Mouse (Mus musculus) common myeloid progenitor, adult 5-6 weeks (primary cell): ENCODE results near the gene Acot13. TPM values are rescaled to one million over a fixed set of nuclear protein-coding genes. Genes with fewer than 3 reads are reported as not detected.
"Not testable (repeated sequence)": the region's sequence is repeated elsewhere in the genome, so short reads cannot be mapped to it uniquely, and the experiment has no call there.

Source experiments
- ATAC-seq: replicated peaks from 2 replicates; pipeline ENCODE4 v1.8.0; 2016; ENCODE audit warnings: low read depth, mild to moderate bottlenecking, moderate TSS enrichment, inconsistent platforms; ENCODE audit not compliant: poor library complexity, severe bottlenecking
- total RNA-seq: library from RNA; stranded (forward); fragments of 200-1000, 187-1606 nt; gene quantifications from 2 replicates; pipeline ENCODE4 v1.2.3, GENCODE M21; 2017

Gene Acot13
- 40.9 and 43.1 TPM in 2 replicates for total RNA-seq

DNA sequence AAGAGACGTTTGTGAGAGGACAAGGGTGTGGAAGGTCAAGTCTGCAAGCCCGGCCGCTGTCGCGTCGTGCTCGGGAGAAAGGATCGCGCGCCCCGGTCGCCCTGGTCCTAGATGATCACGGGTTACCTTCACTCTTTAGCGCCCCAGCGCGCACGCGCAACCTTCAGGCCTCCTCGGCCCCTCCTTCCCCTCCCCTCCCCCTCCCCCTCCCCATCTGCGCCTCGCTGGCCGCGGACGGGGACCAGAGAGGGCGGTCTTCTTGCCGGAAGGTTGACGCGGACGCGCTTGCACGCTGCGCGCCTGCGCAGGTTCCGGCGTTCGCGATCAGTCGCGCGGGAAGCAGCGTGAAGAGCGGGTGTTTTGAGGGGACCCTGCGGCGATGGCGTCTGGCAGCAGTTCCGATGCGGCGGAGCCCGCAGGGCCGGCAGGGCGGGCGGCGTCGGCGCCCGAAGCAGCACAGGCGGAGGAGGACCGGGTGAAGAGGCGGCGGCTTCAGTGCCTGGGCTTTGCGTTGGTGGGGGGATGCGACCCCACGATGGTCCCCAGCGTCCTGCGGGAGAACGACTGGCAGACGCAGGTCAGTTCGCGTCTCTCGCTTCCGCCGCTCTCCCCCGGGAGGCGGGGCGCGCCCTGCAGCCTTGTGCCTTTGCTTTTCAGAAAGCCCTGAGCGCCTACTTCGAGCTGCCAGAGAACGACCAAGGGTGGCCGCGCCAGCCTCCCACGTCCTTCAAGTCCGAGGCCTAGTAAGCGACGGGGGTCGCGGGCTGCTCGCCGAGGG lies at the start of gene Acot13, which contains the start of gene Tdp2:
TSS of gene Acot13 (minus strand) at position 188 of the 778 bp plus-strand sequence.
TSS of gene Tdp2 (plus strand) at position 327 of the 778 bp plus-strand sequence.
- ATAC-seq: peak; percentile 94

DNA sequence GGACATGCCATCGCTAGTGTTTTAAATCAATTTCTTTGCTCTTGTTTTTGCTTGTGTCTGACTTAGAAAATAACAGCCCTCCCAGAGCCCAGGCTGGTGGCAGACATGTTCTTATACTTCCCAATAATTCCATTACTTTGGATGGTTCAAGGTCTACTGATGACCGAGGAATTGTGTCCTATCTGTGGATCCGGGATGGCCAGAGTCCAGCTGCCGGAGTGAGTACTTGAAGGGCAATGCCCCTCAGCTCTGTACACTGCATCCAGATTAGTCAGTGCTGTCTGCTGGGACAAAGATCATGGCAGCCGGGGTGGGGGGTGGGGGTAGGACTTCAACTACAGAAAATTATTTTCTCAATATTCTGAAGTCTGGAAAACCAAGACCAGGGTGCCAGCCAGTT lies 49.4 kb upstream of the Acot13 start:
- ATAC-seq: no peak

DNA sequence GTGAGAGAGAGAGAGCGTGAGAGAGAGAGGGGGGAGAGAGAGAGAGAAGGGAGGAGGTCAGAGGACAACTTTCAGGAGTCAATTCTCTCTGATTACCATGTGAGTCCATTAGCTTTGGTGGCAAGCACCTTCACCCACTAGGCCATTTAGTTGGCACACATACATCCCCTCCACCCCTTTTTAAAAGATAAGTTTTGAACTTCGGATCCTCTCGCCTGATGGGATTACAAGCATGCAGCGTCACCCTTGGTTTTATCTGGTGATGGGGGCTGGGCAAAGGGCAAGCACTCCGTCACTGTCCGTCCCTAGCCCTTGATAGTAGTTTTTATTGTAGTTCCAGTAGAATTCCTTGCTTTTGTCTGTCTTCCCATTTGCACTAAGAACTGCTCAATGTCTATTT lies 48.9 kb upstream of the Acot13 start:
- ATAC-seq: no peak

DNA sequence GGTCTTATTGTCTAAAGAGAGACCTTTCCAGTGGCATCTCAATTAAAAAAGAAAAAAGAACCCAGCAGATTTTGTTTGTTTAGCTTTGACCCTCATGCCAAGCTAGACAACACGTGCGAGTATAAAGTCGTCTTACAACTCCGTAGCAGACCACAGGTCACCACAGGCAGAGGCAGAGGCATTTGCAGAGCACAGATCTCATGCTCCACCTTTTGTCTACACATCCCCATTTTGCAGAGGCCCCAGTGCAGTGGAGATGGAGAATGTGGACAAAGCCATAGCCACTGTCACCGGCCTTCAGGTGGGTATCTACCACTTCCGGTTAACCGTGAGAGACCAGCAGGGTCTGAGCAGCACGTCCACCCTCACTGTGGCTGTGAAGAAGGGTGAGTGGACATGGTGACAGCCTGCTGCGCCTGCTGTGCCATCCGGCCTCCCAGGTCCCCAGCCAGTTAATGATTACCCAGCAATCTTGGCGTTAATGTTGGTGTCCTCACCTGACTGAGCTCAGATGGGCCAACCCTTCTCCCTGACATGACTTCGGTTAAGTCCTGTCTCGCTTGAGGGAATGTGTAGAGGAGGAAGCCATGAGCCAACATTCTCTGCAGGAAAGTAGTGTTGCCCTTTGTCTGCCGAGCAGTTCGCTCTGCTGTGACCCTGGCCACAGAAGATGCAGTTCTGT lies 48.2 kb upstream of the Acot13 start:
- ATAC-seq: no peak

DNA sequence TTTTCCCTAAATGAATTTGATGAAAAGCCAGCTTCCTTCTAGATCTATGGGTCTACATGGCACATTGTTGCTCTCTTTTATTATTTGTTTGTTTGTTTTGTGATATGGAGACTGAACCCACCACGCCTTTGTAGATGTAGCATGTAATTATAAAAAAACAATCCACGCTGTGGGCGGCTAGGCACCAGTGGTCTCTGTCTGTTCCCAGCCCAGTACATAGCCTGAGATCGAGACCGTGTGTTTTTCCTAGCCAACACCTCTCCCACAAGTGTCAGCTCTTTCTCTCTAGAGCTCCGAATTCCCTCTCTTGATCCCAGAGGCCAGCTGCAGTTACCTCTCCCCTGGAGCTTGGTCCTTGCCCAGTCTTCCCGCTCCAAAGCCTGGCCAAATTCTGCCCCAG lies 36.9 kb upstream of the Acot13 start:
- ATAC-seq: no peak

DNA sequence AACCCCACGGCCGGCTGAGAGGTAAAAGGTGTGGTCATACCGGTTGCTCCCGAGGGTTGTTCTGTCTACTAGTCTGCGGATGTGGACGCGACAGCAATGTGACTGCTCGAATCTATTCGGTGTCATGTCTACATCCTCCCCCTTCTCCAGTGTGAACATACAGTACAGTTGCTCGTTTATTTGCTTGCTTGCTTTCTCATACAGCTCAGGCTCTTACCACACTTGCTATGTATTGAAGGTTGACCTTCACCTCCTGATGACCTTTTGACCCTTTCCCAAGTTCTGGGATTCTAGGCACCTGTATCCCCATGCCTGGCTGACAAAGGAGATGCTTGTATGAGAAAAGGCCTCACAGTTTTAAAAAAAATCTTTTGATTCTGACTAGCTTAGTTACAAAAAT lies 36.4 kb upstream of the Acot13 start:
- no peak for ATAC-seq

DNA sequence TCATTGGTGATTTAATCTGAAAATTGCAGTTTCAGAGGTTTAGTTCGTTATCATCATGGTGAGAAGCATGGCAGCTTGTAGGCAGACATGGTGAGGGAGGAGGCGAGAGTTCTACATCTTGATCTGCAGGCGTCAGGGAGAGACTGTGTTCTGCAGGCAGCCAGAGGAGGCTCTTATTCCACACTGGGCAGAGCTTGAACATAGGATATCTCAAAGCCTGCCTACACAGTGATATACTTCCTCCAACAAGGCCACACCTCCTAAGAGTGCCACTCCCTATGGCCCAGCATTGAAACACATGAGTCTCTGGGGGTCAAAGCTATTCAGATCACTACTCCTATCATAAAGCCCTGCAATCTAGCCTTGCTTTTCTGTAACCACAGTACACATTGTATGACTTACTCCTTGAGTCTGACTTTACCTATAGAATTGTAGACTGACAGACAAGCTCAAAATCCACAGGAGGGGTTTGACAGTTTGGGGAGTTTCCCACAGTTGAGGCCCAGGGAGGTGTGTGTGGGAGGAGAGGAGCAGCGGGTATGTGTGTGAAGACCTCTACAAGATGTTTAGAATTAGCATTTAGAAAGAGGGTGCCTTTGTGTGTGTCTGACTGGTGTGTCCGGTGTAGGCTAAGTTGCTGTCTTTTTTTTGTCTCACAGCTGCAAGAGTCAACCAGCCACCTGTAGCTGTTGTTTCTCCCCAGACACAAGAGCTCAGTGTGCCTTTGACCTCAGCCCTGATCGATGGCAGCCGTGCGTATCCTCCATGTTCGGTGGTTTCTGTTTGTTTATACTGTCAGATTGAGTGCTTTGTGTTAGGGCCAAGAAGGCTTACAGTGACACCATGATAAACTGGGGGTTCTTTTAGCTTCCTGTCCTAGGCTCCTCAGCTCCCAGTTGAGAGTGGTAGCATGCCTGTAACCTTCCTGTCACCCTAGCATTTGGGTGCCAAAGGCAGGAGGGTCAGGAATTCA lies 35.4 kb upstream of the Acot13 start:
- no peak for ATAC-seq

DNA sequence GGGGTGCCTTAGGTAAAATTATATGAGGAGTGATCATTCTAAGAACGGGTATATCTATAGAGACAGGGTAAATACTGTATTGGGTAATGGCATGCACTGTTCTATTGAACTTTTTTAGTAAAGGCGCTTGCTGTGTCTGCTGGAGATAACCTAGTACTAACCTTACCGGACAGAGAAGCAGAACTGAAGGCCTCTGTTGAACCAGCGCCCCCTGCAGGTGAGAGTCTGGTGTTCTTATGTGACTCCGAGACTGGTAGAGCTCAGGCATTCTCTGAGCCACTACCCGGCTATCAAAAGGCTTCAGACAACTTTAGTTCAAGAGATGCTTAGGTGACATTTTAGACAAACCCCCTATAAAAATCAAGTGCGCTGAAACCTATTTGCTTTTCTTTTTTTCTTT lies 31.2 kb upstream of the Acot13 start:
- 0 out of 2 replicates have a peak, but pooled peaks have one; percentile 50 for ATAC-seq

DNA sequence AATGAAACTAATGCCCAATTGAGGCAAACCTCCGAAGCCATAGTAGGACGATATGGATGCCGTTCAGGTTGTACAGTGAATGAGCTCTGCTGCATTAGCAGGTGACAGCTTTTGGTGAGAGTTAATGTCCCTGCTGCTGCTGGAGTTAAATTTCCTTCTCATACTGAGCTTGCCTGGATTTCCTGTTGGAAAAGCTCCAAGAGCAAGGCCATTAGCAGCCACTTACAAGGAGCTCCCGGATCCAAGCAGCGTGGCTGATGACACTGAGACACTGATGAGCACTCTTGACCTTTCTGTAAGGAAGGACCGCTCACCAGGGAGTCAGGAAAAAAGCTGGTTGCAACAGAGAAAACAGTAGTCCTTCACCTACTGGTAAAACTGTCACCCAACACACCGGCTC lies 30.7 kb upstream of the Acot13 start:
- ATAC-seq: no peak

DNA sequence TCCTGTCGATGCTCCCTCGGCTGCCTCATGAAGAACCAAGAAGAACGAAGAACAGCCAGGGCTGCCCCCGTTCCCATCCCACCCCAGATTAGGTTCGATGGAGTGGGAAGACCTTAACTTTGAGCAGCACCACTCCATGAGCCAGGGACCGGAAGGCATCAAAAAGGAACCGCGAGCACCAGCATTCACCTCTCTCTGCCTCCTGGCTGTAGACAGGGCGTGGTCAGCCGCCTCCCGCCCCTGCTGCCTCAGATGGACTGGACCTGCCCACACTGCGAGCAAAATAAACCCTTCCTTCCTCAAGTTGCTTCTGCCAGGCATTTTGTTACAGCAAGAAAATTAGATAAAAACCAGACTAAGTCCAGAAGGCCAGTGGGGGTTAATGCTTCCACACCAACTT lies 29.7 kb upstream of the Acot13 start:
- no peak for ATAC-seq

DNA sequence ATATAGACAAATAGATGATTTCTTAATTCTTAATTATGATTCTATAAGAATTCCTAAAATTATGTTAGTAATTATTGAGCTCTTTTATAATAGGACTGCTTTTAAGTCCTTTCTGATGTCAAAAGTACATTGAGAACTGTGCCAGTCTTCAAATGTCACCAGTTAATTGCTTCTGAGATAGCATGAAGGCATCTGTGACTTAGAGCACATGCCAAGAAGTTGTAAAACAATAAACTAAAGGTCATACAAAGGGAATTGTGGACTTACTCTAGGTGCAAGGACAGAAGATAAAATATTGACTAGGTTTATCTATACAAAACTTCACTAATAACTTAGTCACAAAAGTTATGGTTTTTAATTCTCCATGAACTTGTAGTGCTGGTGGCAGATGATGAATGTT lies 27.8 kb upstream of the Acot13 start:
- no peak for ATAC-seq

DNA sequence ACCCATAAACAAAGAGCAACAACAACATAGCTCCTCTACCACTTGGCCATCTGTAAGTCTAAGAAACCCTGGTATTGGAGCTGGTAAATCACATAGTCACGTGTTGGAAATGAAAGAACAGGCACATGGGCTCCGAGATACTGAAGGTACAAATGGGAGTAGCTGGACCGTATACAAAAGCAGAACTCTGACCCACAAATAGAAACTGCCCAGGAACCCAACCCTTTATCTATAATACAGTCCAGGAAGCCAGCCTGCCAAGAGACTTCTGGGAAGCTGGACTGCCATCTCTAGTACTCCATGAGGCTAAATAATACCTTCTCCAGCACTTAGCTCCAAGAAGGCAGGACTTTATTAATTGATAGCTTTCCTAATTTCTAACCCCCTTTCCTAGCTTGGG lies 21.2 kb upstream of the Acot13 start:
- ATAC-seq: no peak

DNA sequence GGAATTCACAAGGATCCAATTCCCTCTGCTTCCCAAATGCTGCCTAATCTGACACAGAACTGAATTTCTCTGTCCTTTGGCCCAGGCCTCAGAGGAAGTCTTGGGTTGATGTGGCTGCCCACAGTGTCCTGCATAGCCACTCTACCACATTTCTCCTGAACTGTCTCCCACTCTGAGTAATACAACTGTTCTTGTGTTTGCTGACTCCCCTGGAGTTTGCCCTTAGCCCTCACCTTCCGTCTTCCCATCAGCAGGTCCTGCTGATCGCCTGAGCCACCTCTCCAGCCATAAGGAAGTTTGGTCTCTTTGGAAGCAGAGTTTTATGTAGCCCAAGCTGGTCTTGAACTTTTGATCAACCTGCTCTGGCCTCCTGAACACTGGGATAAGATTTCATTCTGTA lies 20.6 kb upstream of the Acot13 start:
- no peak for ATAC-seq

DNA sequence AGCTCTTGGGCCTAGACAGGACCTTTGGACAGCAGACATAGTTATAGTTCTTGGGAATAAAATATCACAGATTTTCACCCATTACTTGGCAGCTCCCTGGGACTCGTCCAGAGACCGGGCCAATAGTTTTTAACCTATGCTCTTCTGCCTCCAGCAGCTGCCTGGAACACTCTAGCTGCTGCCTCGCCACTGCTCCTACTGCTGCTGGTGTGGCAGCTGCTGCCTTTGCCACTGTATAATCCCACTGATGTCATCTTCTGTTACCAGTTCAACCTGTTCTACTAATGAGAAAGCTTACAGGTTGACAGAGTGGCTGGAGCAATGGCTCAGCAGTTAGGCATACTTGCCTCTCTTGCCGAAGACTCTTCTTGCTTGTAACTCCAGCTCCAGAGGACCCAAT lies 18.0 kb upstream of the Acot13 start:
- ATAC-seq: no peak

DNA sequence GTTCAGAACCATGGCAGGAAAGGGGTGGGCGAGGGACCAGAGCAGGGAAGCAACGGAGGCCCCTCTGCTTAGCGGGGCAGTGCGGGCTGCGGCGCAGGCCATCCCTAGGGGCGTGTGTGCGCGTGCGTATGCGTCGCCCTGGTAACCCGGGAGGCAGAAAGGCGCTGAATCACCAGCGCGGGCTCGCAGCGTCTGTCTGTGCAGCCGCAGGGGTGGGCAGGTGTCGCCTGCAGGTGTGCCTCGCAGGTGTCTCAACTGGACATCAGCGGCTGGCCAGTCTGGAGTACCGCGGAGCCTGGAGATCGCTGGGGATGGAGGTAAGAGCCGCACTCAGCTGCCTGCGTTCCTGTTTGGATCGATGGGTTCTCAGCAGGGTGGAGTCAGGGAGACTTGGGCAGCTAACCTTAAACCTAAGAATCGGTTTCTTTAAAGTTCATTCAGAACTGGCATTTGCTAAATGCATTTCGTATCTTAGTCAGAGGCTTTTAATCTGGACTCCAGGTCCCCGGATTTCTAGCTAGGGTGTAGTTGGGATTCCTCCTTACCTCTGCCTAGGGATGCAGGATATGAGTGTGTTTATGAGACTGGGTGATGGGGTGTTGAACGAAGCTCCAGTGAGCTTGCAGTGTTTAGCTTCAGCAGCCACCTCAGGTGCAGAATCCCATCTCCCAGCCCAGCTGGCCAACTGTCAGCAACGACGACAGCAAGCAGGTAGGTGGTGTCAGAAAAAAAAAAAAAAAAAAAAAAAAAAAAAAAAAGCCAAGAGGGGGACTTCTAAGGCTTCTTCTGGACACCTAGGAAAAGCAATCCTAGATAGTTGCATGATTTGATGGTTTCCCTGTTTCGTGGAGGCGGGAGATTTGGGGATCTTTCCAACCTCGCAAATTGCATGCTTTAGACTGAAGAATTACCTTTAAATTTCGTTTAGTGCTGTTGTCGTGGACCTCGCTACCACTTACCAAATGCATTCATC lies 13.9 kb upstream of the Acot13 start, which contains the start of gene D130043K22Rik:
TSS of gene D130043K22Rik (plus strand) at position 153 of the 973 bp plus-strand sequence.
- ATAC-seq: peak; percentile 65

DNA sequence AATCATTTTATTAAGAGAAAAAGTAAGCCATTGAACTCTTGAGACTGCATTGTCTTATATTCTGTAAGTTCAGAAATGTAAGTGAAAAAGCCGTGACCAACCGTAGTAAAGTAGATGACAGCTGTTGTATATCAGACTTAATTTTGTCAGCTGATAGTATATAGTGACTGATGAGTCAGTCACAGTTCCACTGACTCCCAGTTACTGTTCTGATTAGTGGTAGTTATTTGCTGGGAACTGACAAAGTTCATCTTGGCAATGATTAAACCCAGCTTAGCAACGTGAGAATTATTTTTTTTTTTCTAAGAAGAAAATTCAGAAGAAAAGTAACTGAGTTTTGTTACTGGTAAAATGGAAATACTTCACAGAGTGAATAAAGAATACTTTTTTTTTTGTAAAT lies 10.4 kb upstream of the Acot13 start:
- ATAC-seq: no peak

DNA sequence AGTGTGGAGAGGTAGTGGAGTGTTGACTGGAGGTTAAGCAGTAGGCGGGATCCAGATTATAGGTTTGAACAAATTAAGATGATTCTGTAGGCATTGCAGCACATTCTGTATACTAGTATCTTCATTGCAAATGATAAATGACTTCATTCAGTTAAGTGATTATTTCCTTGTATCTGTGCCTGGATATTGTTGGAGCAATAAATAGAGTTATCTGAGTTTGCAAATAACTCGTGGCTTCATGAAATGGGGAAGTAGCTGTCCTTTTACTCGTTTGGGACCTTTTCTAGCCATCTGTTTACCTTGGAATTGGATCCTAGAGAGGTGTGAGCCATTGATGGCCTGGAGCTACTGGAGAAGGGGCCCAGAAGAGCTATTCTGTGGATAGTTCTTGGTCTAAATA lies 8.5 kb upstream of the Acot13 start:
- ATAC-seq: no peak

DNA sequence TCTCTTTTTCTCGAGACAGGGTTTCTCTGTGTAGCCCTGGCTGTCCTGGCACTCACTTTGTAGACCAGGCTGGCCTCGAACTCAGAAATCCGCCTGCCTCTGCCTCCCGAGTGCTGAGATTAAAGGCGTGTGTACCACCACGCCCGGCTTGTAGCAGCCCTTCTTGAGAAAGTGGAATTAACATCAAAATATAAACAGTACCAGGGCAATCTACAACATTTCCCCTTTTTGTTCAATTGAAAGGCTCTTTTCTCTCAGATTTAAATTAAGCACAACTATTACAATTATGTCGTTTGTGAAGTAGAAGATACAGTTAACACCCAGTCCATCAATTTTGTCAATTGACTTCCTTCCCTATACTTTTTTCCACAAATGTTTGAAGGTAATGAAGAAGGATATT lies 6.4 kb upstream of the Acot13 start:
- not testable (repeated sequence) for ATAC-seq

DNA sequence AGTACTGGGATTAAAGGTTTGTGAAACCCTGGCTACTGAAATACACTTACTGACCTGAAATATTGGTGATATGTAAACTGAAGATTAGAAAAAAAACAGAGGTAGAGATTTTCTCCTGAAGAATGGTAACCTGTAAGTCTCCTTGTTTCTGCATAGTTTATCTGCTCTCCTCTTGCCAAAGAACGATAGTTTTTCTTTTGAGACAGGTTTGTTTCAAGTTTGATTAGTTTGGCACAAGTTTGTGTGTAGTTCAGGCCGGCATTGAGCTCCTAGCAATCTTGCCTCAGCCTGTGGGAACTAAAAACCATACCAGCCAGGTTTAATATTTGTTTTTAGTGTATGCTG lies 1.4 kb upstream of the Acot13 start:
- ATAC-seq: no peak
